Mouse (Mus musculus) right cerebral cortex, postnatal 4 days (tissue): ENCODE measurements around the gene Arhgef25.
"Not testable (repeated sequence)": the region's sequence is repeated elsewhere in the genome, so short reads cannot be mapped to it uniquely, and the experiment has no call there.

ENCODE experiments used
- DNase-seq: peaks from one replicate; pipeline ENCODE4 v3.0.0-alpha.2; 2022

Arhgef25 gene

DNA sequence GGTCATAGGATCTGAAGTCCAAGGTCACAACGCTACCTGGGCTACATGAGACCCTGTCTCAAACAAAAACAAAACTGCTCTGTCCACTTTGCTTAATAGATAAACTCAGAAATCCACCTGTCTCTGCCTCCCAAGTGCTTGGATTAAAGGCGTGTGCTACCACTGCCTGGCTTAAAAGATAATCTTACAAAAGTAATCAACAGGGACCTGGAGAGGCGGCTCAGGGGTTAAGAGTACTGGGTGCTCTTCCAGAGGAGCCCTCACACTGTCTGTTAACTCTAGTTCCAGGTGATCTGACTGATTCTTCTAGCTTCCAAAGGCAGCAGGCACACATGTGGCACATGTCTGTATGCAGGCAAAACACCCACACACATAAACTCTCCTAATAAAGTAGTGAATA is 13.2 kb upstream of the Arhgef25 start:
- no peak for DNase-seq

DNA sequence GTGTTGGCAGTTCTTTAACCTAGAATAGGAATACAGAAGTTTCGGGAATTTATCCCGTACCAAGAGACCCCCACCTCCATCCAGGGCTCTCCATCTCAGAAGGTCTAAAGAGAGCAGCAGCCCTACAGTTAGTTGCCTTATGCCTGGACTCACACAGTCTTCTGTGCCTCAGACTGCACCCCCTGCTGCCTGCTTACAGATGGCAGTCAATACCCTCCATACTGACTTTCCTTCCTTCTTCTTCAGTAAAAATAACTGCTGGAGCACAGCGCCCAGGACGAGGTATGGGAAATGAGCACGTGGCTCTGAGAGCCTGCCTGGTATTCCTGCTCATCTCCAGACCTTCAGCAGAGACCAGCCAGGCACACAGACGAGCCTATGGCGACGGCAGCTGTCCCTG is 10.4 kb upstream of the Arhgef25 start:
- DNase-seq, result no peak

GRCm38 (mm10) chr10:127199474-127199873 is 9.6 kb upstream of the Arhgef25 start:
- no peak for DNase-seq

DNA sequence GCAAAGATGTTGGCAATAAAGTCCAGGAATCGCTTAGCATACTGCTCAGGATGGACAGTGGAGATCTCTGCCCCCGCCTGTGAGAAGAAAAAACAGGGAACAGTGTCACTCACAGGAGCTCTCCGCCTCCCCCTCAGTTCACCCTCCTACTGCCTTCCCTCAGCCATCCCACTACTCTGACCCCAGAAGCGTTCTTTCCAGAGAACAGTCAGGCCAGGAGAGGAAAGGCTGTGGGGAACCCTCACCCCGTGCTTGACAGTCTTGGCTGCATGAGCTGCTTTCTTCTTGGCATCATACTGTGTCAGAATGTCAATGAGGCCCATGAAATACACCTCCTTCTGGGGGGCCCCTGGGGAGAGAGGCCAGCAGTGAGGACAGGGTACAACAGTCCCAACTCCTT is 9.2 kb upstream of the Arhgef25 start:
- DNase-seq, result no peak

GRCm38 (mm10) chr10:127198492-127198891 is 8.6 kb upstream of the Arhgef25 start:
- no peak for DNase-seq

GRCm38 (mm10) chr10:127197505-127198110 is 7.7 kb upstream of the Arhgef25 start:
- DNase-seq, result no peak

DNA sequence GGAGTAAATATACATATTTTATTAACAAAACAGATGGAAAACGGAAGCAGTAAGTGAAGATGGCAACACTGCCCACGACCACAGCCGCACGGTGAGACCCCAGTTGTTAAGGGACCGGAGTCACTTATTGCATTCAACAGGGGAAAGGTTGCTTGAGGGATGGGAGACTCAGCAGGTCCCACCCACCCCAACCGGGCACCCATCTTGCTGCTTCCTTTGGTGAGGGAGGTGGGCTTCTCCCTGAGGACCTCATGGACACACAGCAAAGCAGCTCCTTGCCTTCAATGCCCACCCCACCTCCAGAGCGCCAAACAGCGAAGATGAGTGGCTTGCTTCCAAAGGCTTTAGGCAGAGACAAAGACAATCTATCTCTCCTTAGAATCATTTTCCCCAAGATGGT is 7.2 kb upstream of the Arhgef25 start:
- DNase-seq, result no peak

DNA sequence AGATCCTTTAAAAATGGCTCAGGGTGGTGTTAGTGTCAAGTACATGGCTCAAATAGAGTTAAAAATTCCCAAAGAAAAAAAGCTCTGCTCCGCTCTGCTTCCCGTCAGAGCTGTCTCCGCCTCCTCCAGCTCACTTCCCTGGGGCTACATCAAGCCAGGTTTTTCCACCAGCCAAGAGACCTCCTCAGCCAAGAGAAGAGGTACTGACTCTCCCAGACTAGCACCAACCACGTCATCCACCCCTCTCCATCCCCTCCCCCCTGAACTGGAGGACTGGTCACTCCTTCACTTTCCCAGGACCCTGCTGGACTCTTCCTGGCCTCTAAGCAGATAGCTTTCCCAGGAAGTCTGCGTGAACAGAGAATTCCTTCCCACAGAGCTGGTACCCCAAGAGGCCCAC is 6.5 kb upstream of the Arhgef25 start:
- DNase-seq, result no peak

DNA sequence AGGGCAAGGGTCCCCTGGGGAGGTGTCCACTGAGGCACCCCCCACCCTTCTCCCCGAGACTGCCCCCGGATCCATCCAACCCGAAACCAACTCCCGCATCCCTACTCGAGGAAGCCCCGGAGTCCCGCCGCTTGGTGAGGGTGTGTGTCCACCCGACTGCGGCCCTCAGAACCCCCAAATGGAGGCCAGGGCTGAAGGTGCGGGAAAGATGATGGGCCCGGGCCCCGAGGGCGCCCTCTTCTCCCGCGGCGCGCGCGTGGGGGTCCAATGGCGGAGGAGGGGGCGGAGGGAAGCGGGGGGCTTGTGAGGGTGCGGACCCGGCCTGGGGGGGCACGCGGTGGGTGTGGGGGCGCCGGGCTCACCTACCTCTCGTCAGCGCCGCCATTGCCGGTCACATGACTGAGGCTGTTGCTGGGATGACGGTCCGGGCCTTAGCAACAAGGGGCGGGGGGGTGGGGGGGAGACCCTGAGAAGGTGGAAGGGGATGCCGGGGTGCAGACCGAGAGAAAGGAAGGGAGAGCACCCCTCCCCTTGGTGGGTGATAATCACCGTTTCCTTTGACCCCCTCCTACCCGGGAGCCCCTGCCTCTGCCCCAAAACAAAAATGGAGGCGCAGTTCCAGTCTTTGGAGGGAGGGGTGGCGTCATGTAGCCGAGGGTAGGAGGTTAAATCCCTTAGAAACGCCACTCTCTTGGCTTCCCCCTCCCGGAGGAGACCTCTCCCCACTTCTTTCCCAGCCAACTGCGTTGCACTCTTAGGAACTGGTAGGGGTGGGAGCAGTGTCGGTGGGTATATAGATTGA is 5.6 kb upstream of the Arhgef25 start, which contains the start of gene Dtx3:
Gene Dtx3 (minus strand): TSS at position 401 of the 802 bp plus-strand sequence.
- DNase-seq, result peak; percentile 61

DNA sequence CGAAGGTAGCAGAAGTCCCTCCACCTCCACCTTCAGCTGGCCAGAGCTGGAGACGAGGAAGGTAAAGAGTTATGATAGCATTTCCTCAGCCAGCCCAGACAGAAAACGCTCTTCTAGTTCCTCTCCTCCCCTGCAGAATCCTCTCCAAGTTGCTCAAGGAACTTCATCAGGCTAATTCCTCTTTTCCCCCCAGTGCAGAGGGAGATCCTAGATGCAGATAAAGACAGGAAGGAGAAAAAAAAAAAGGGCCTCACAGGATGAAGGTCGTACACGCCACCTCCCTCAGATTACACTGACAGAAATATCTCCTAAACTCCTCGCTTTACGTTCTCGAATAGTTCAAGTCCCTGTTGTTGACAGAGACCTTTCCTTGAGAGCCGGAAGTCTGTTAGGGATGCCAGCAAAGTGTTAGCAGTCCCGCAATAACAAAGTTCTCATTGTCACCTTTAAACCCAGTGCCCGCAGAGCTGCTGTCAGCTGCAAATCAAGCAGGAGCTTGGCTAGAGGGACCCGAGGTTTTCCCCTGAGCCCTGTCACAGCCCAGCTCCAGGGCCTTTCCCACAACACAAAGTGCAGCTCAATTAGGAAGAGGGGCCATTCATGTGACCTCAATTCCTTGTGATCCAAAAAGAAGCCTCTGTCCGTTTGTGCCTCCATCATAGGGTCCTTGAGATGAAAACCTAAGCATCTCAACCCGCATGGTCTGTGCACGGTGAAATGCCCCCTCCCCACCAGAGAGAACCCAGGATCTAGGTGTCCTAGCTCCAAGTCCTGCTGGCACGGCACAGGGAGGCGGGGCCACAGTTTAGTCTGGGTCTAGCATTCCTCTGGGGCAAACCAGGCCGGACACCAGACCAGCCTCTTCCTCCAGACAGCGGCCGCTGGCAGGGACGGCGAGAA is 4.8 kb upstream of the Arhgef25 start:
- DNase-seq, result no peak

- no peak for DNase-seq
Measured at GRCm38 (mm10) chr10:127193011-127193410, 3.1 kb upstream of the Arhgef25 start.

DNA sequence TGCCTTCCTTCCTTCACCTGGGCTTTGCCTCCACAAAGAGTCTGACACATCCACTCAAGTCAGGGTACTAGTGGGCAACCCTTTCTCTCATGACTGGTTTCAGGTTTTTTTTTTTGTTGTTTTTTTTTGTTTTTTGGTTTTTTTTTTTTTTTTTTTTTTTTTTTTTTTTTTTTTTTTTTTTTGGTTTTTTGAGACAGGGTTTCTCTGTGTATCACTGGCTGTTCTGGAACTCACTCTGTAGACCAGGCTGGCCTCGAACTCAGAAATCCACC is 2.1 kb upstream of the Arhgef25 start:
- DNase-seq, result not testable (repeated sequence)

DNA sequence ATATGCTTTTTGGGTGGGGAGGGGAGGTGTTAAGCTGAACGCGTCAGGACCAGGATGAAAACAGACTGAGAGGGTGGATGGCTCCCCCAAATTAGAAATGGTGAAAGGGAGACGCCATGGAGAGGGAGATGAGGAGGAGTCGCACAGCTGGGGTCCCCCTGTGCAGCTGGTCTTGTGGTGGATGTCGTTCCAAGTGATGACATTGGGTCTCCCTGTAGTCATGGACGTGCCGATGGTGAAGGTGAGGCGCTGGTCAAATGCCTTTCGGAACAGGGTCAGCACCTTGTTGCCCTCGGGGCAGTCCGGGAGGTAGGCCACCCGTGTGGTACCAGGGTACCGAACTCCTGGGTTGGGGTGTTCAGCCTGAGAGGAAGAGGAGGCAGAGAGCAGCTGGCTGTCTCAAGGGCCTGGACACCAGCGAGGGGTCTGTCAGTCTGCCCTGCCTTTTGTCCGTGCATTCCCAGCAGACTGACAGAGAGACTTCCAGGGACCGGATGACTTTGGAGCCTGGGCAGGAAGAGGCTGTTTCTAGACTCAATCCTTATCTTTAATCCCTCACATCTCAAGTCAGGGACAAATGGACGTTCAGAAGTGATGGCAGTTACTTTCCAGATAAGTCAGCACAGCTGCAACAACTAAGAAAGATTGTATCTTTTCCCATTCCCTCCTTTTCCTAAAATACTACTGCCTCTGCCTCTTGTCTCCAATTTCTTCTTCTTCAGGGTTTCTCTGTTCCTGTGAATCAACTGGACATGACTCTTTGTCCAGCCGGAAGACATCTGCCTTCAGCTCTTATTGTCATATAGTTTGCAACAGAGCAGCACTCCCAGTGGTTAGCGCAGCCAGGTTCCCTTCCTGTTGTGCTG is 1.5 kb upstream of the Arhgef25 start:
- no peak for DNase-seq

DNA sequence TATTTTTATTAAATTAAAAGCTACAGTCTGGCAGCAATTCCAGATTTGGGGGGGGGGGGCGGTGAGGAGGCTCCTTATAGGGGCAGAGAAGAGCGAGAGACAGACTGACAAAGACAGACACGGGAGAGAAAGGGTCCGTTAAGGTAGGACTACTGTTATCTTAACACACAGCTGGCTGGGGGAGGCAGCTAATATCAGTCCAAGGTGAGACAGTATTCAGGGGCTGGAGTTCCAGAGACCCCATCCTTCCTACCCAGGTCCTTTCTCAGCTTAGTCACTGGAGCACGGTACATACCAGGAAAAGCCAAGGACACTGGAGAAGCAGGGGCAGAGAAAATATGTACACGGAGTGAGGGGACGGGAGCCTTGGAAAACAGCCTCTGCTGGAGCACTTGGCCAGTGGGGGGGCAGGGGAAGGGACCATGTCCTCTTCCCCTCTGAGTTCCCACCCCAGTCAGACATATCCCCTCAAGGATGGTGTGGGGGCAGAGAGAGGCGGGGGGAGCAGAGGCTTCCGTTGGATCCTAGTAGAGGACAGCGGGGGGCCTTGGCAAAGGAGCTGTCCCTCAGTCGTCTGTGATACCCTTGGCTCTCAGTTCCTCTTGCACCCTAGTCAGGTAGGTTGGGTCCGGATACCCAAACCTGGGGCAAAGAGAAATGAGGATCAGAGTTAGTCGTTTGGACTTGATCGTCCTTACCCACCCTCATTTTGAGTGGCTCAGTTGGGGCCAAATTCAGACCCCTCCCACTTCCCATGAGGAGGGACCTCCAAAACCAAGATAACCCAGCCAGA is 711 bp upstream of the Arhgef25 start:
- no peak for DNase-seq

DNA sequence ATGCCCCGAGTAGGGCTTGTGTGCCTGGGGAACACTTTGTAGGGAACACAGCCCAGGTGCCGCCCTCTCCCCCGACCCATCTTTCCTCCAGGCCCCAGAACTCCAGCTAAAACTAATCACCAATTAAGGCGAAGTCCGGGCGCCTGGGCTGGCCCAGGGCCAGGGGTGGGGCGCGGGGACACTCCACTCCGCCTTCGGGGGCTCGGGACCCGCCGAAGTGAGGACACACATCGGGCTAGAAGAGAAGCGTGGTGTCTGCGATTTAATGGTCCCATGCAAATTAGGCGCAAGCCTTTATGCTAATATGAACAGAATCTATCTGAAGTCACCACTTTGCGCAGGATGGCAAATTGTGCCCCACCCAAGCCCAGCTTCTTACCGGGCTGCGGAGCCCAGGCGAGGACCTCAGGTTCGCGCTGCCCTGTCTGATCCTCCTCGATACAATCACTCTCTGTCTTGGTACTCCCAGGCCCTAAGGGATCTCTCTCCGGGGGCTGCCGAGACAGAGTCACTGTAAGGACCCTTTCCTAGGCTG is 700 bp downstream of the Arhgef25 start:
- DNase-seq, result peak; percentile 46

DNA sequence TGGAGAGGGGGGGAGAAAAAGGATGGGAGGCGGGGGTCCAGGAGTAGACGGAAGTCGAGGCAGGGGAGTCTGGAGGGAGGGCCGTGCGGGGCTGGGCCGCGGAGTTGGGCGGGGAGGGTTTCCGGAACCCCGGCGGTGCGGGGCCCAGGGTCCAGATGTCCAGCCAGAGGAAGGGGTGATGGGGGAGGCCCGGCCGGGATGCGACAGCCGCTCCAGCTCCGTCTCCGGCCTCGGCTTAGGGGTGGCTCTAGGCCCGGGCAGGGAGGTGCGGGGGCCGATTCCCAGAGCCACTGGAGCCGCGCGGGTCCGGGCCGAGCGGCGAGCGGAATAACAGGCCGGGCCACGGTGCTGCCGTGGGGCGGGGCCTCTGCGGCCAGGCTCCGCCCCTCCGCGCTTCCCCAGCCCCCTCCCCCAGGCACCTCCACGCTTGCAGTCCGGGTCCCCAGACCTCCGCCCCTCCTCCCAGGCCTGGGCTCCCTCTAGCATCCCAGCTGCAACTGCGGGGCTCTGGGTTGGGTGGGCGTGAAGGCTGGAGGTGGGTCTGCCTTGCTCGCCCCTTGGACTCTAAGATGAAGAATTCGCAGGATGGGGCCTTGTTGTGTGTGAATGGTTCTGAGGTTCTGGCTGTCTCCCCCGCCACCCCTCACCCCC is 1.3 kb downstream of the Arhgef25 start:
- DNase-seq, result peak; percentile 67

DNA sequence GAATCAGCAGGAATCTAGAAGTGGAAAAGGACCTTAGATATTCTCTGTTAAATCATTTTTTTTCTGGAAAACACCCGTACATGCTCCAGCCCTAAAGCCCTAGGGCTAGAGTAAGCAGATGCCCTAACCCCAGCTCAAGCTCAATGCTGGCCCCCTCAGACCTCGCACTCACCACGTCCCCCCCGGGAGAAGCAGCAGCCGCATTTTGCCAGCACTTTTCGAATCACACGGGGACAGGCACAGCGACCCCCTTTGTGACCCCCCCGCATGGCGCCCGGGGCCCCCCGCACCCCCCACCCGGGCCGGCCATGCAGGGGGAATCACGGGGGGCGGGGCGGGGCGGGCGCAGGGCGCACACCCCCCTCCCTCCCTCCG is 1.8 kb downstream of the Arhgef25 start:
- no peak for DNase-seq

DNA sequence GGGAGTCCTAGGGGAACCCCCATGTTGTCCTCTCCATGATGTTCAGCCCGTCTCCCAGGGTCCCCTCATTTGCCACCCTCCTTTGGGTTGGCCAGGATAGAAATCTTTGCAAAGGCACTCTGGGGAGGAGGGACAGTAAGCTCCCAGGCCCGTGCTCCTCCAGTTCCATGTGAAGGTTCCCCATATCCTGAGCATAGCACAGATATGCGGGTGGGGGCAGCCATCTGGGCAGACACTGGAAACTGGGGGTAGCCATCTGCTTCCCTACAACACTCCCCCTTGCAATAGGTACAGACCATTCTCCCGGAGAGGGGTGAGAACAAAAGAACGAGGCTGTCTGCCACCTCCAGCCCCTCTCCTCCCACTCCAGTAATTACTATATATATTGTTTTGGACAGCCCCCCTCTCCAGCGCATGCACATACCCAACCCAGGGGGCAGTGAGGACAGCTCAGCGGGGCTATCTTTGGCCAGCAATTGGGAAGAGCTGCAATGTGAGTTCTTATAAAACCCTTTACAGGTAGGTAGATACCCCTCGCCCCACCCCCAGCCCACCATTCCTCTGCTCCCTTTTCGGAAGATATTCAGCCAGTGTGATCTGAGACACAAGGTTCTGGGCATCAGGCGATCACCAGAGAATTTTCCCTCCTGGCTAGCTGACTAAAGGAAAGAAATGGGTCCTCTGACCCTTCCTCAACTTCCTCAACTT is 2.4 kb downstream of the Arhgef25 start:
- DNase-seq, result no peak

GRCm38 (mm10) chr10:127186451-127186850 is 3.4 kb downstream of the Arhgef25 start:
- DNase-seq, result no peak

- DNase-seq, result no peak
Measured at GRCm38 (mm10) chr10:127185506-127185905, 4.4 kb downstream of the Arhgef25 start.
